ENCODE assay signal across 8 mouse cellular contexts in the genomic region with DNA sequence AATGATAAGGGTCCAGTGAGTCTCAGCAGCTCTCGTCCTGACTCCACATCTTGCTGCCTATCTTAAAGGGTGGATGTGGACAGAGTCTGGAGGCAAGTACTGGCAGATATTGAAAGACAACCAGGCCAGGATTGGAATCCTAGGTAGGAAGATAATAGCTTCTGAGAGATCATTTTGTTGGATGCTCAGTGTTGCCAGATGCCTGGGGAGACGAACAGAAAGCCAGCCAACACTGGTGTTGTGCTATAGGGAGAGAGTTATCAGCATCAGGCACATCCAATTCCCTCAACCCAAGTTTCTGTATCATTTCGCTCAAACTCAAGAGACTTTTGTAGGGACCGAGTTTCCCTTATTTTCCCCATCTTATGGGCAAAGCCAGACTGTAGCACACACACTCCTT.
DNase-seq lines count a peak whose midpoint lies in the region; ATAC-seq and TF ChIP-seq lines count a peak whose summit lies in the region.

No protein-coding gene starts in this region.

- TF ChIP-seq CTCF in forebrain, postnatal 0 days (IDR thresholded peaks at IDR 0.05; ENCODE audit: low read depth) = no peak

- peak overlapping the region; percentile 56 for H3K4me2 ChIP-seq in heart, embryonic 15.5 days
- H3K4me2 ChIP-seq in forebrain, postnatal 0 days (ENCODE audit: low read depth) = peak overlapping the region; percentile 38
- H3K4me2 ChIP-seq in midbrain, embryonic 11.5 days = 0 out of 2 replicates have a peak overlapping the region, but pooled peaks have one; percentile 15

- H3K36me3 ChIP-seq in heart, embryonic 15.5 days = no peaks in the 10 kb centered on the region
- H3K36me3 ChIP-seq in forebrain, postnatal 0 days (ENCODE audit: insufficient read depth) = 0 out of 2 replicates have a peak, but pooled peaks cover 3% of the 10 kb centered on the region
- H3K36me3 ChIP-seq in midbrain, embryonic 11.5 days (ENCODE audit: control insufficient read depth, insufficient read depth, low read length) = no peaks in the 10 kb centered on the region

- intact Hi-C loops in heart, postnatal 25 days (cut with DNase I) = no loop called here
- intact Hi-C loops in left cerebral cortex, postnatal 4 days (cut with DNase I) = no loop called here

- peaks cover 81% of the 10 kb centered on the region for H3K4me1 ChIP-seq in heart, embryonic 15.5 days (replicated peaks)
- H3K4me1 ChIP-seq in forebrain, postnatal 0 days (ENCODE audit: insufficient read depth) = peaks cover 61% of the 10 kb centered on the region
- peaks cover 41% of the 10 kb centered on the region for H3K4me1 ChIP-seq in midbrain, embryonic 11.5 days (ENCODE audit: control insufficient read depth, insufficient read depth, low read length)

- H3K27me3 ChIP-seq in heart, embryonic 15.5 days = no peaks in the 10 kb centered on the region
- no peaks in the 10 kb centered on the region for H3K27me3 ChIP-seq in forebrain, postnatal 0 days (ENCODE audit: insufficient read depth, low read length)
- no peaks in the 10 kb centered on the region for H3K27me3 ChIP-seq in midbrain, embryonic 11.5 days (ENCODE audit: control insufficient read depth, insufficient read depth, low read length)

- H3K27ac ChIP-seq in heart, embryonic 15.5 days = peak overlapping the region; percentile 93
- no peak overlapping the region; the same call in 1 of the 2 replicates for H3K27ac ChIP-seq in forebrain, postnatal 0 days (ENCODE audit: low read depth, low read length)
- H3K27ac ChIP-seq in midbrain, embryonic 11.5 days (ENCODE audit: low read depth, low read length) = no peak overlapping the region

- peak overlapping the region; percentile 61 for H3K9ac ChIP-seq in heart, embryonic 15.5 days
- H3K9ac ChIP-seq in forebrain, postnatal 0 days = peak overlapping the region; percentile 47; the same call in 1 of the 2 replicates
- no peak overlapping the region for H3K9ac ChIP-seq in midbrain, embryonic 11.5 days (ENCODE audit: low read length)

- H3K4me3 ChIP-seq in heart, embryonic 15.5 days = peak overlapping the region; percentile 51
- peak overlapping the region; percentile 1; the same call in 1 of the 2 replicates for H3K4me3 ChIP-seq in forebrain, postnatal 0 days (ENCODE audit: low read depth, low read length)
- H3K4me3 ChIP-seq in midbrain, embryonic 11.5 days (ENCODE audit: low read depth, low read length) = no peak overlapping the region

- no peak for ATAC-seq in heart, embryonic 15.5 days (replicated peaks; ENCODE audit: insufficient number of reproducible peaks, insufficient read depth, low FRiP score, low read depth)
- no peak for ATAC-seq in forebrain, postnatal 0 days
- no peak for ATAC-seq in midbrain, embryonic 11.5 days (ENCODE audit: low FRiP score)
- ATAC-seq in CD4-positive, CD25-positive, alpha-beta regulatory T cell, adult 4 months = no peak

- DNase-seq in heart, postnatal 25 days (ENCODE audit: low spot score) = no peak
- peak; percentile 62 for DNase-seq in cerebellum, adult 9-11 months
- DNase-seq in forebrain, postnatal 0 days = no peak
- no peak for DNase-seq in midbrain, embryonic 11.5 days (ENCODE audit: low spot score, missing footprints)
- DNase-seq in left cerebral cortex, postnatal 4 days = no peak
- no peak for DNase-seq in spleen, postnatal 36 days (ENCODE audit: low spot score in 2 of 2)

- WGBS in heart, embryonic 15.5 days = 48% methylated on average over 4 of the region's 4 CpGs
- WGBS in forebrain, postnatal 0 days = 55% methylated on average over 4 of the region's 4 CpGs
- WGBS in midbrain, embryonic 11.5 days = 84% methylated on average over 4 of the region's 4 CpGs

- no peaks in the 10 kb centered on the region for H3K9me3 ChIP-seq in heart, embryonic 15.5 days (replicated peaks)
- H3K9me3 ChIP-seq in forebrain, postnatal 0 days (ENCODE audit: low read length) = no peaks in the 10 kb centered on the region
- H3K9me3 ChIP-seq in midbrain, embryonic 11.5 days (ENCODE audit: control insufficient read depth, low read length) = no peaks in the 10 kb centered on the region
